In the genomic region with DNA sequence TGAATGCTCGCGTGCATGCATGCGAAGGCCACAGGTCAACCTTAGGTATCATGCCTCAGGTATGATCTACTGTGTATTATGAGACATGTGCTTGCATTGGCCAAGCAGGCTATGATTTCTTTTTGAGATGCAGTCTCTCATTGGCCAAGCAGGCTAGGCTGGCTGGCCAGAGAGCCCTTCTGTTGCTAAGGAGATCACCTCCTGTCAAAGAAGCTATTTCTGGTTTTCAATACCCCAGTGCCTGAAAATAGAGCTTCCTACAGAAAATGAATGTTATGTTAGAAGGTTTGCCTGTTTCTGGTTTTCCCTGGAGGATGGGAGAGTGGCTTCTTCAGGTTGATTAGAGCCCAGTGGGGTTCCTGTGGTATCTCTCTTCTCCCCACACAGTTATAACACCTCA, we compare ENCODE assay signal across 12 mouse cellular contexts.
DNase-seq lines count a peak whose midpoint lies in the region; ATAC-seq and TF ChIP-seq lines count a peak whose summit lies in the region.
"Had no signal": no experiment of that assay in that cellular context is flagged by ENCODE, and none has a peak within 500 bp of the region (broad histone marks: within the 10 kb centered on the region; RNA-seq: fewer than 3 reads in every experiment).

No protein-coding gene starts in this region.

- no peaks in the 10 kb centered on the region for H3K36me3 ChIP-seq in midbrain, postnatal 0 days (ENCODE audit: insufficient read depth, low read length)
- H3K36me3 ChIP-seq in midbrain, embryonic 11.5 days (ENCODE audit: control insufficient read depth, insufficient read depth, low read length) = no peaks in the 10 kb centered on the region
- no peaks in the 10 kb centered on the region for H3K36me3 ChIP-seq in limb, embryonic 10.5 days
- H3K36me3 ChIP-seq: forebrain, embryonic 15.5 days; heart, embryonic 15.5 days; kidney, embryonic 15.5 days had no signal

- 97% methylated on average over 3 of the region's 3 CpGs for WGBS in midbrain, postnatal 0 days
- WGBS in midbrain, embryonic 11.5 days = 88% methylated on average over 3 of the region's 3 CpGs
- WGBS in limb, embryonic 10.5 days = 100% methylated on average over 3 of the region's 3 CpGs

- H3K9ac ChIP-seq in midbrain, postnatal 0 days (replicated peaks; ENCODE audit: low read length, poor library complexity, severe bottlenecking) = no peak overlapping the region
- H3K9ac ChIP-seq in midbrain, embryonic 11.5 days (ENCODE audit: low read length) = no peak overlapping the region
- H3K9ac ChIP-seq: forebrain, embryonic 15.5 days; heart, embryonic 15.5 days; kidney, embryonic 15.5 days had no signal

- no peaks in the 10 kb centered on the region for H3K9me3 ChIP-seq in midbrain, postnatal 0 days (ENCODE audit: low read length)
- H3K9me3 ChIP-seq in midbrain, embryonic 11.5 days (ENCODE audit: control insufficient read depth, low read length) = no peaks in the 10 kb centered on the region
- H3K9me3 ChIP-seq in limb, embryonic 10.5 days (replicated peaks) = no peaks in the 10 kb centered on the region
- H3K9me3 ChIP-seq: forebrain, embryonic 15.5 days; heart, embryonic 15.5 days; kidney, embryonic 15.5 days had no signal

- 0 out of 2 replicates have a peak, but pooled peaks cover 4% of the 10 kb centered on the region for H3K4me1 ChIP-seq in midbrain, postnatal 0 days (ENCODE audit: insufficient read depth, low read length)
- no peaks in the 10 kb centered on the region for H3K4me1 ChIP-seq in midbrain, embryonic 11.5 days (ENCODE audit: control insufficient read depth, insufficient read depth, low read length)
- no peaks in the 10 kb centered on the region for H3K4me1 ChIP-seq in limb, embryonic 10.5 days
- H3K4me1 ChIP-seq: forebrain, embryonic 15.5 days; heart, embryonic 15.5 days; kidney, embryonic 15.5 days had no signal

- no peak overlapping the region for H3K27ac ChIP-seq in midbrain, postnatal 0 days (ENCODE audit: low read depth, low read length)
- no peak overlapping the region for H3K27ac ChIP-seq in midbrain, embryonic 11.5 days (ENCODE audit: low read depth, low read length)
- H3K27ac ChIP-seq in limb, embryonic 10.5 days = no peak overlapping the region
- H3K27ac ChIP-seq: forebrain, embryonic 15.5 days; heart, embryonic 15.5 days; kidney, embryonic 15.5 days; stomach, postnatal 0 days had no signal

- H3K4me3 ChIP-seq in midbrain, postnatal 0 days (ENCODE audit: low read depth, low read length) = no peak overlapping the region
- H3K4me3 ChIP-seq in midbrain, embryonic 11.5 days (ENCODE audit: low read depth, low read length) = no peak overlapping the region
- H3K4me3 ChIP-seq in limb, embryonic 10.5 days = no peak overlapping the region
- H3K4me3 ChIP-seq: forebrain, embryonic 15.5 days; heart, embryonic 15.5 days; kidney, embryonic 15.5 days had no signal

- TF ChIP-seq CTCF in midbrain, postnatal 0 days (IDR thresholded peaks at IDR 0.05) = no peak

- DNase-seq in frontal cortex, postnatal 25 days (ENCODE audit: low spot score in 2 of 2) = no peak
- DNase-seq in midbrain, postnatal 0 days (ENCODE audit: low spot score) = peak; percentile 58
- DNase-seq in midbrain, embryonic 11.5 days (ENCODE audit: low spot score, missing footprints) = no peak
- peak; percentile 68 to 79 for DNase-seq in cerebellum, postnatal 36 days
- DNase-seq in right cerebral cortex, postnatal 14 days = peak; percentile 24
- no peak for DNase-seq in kidney, adult 11 months
- DNase-seq in limb, embryonic 10.5 days (ENCODE audit: low spot score) = no peak

- no peak overlapping the region for H3K4me2 ChIP-seq in midbrain, postnatal 0 days (ENCODE audit: low read depth, low read length, poor library complexity, severe bottlenecking)
- H3K4me2 ChIP-seq in midbrain, embryonic 11.5 days = no peak overlapping the region
- H3K4me2 ChIP-seq: forebrain, embryonic 15.5 days; heart, embryonic 15.5 days; kidney, embryonic 15.5 days had no signal

- peak; percentile 91 for ATAC-seq in frontal cortex, adult (ENCODE audit: low TSS enrichment)
- ATAC-seq in midbrain, postnatal 0 days (ENCODE audit: low FRiP score) = peak; percentile 67; the same call in 1 of the 2 replicates
- no peak for ATAC-seq in midbrain, embryonic 11.5 days (ENCODE audit: low FRiP score)

- H3K27me3 ChIP-seq in midbrain, postnatal 0 days (ENCODE audit: insufficient read depth, low read length) = no peaks in the 10 kb centered on the region
- H3K27me3 ChIP-seq in midbrain, embryonic 11.5 days (ENCODE audit: control insufficient read depth, insufficient read depth, low read length) = no peaks in the 10 kb centered on the region
- no peaks in the 10 kb centered on the region for H3K27me3 ChIP-seq in limb, embryonic 10.5 days (ENCODE audit: low read depth, poor library complexity, severe bottlenecking)
- H3K27me3 ChIP-seq: forebrain, embryonic 15.5 days; heart, embryonic 15.5 days; kidney, embryonic 15.5 days had no signal

Comparison
In these comparisons a context has a peak if more than half of its experiments do, and no peak if none do; other contexts are left out.
1. DNase-seq: peak in midbrain, postnatal 0 days (single experiment), cerebellum, postnatal 36 days (2 of 2) and right cerebral cortex, postnatal 14 days (single experiment); none in frontal cortex, postnatal 25 days (0 of 2), midbrain, embryonic 11.5 days (single experiment), kidney, adult 11 months (single experiment) and limb, embryonic 10.5 days (single experiment).